Mouse (Mus musculus): Measurements from ENCODE around the gene Dock10. TPM values are rescaled to one million over a fixed set of nuclear protein-coding genes. Genes with fewer than 3 reads are reported as not detected.

Dock10 gene
- polyA plus RNA-seq (2014; fragmentation: Illumina TruSeq; extraction: RNeasy Lipid Tissue Mini Kit (QIAGEN cat#74804); ENCODE audit: low read depth, low replicate concordance) = 29.5 TPM

GRCm38 (mm10) chr1:80757977-80758797 is at the start of gene Dock10:
Gene Dock10 (minus strand): TSS chr1:80758527.

GRCm38 (mm10) chr1:80461348-80461747 is 297.0 kb downstream of the Dock10 start, which contains the start of gene Gm45261:
Gene Gm45261 (minus strand): TSS chr1:80461448.

Data from adrenal gland, adult 10 weeks (tissue).